Mouse (Mus musculus): ENCODE measurements around the gene Olfml3. TPM values are rescaled to one million over a fixed set of nuclear protein-coding genes. Genes with fewer than 3 reads are reported as not detected.

Olfml3 gene
- polyA plus RNA-seq, 1 experiment from 2014 or later: 66.6 TPM

- Histone ChIP-seq H3K4me1 (replicated peaks; ENCODE audit: control insufficient read depth, insufficient read depth, low read length) (no peaks in the 10 kb centered on the region), H3K36me3 (ENCODE audit: control insufficient read depth, insufficient read depth, low read length) (no peaks in the 10 kb centered on the region), H3K27me3 (replicated peaks; ENCODE audit: control insufficient read depth, insufficient read depth, low read length) (no peaks in the 10 kb centered on the region), H3K27ac (ENCODE audit: low read depth) (no peak overlapping the region), H3K9ac (ENCODE audit: low read length) (no peak overlapping the region), H3K9me3 (ENCODE audit: control insufficient read depth, low read length) (no peaks in the 10 kb centered on the region), H3K4me2 (ENCODE audit: low read length) (no peak overlapping the region), H3K4me3 (ENCODE audit: low read depth, low read length) (no peak overlapping the region)
- 27% methylated on average over 7 of the region's 7 CpGs for WGBS
- DNase-seq (ENCODE audit: low spot score) (no peak), ATAC-seq (replicated peaks; ENCODE audit: low FRiP score, low TSS enrichment, low read depth) (no peak)
Measured at GRCm38 (mm10) chr3:103672716-103673115, 65.1 kb downstream of the Olfml3 start.

Other genes with a start within 250 kb of the Olfml3 start
- gene Syt6, start 162.8 kb downstream of the Olfml3 start, polyA plus RNA-seq (2014; fragmentation: Nextera tagmentation; extraction: Ambion mirVana): 1.7 TPM in 2 replicates
- gene Atg4a-ps, start 91.9 kb downstream of the Olfml3 start, polyA plus RNA-seq (2014; fragmentation: Nextera tagmentation; extraction: Ambion mirVana): 0.15 and 0.20 TPM in 2 replicates
- gene Gm10964, start 1.4 kb upstream of the Olfml3 start, polyA plus RNA-seq (2014; fragmentation: Nextera tagmentation; extraction: Ambion mirVana): not detected in 2 replicates
- 14.4 and 15.8 TPM in 2 replicates for gene Hipk1, start 53.6 kb upstream of the Olfml3 start, polyA plus RNA-seq (2014; fragmentation: Nextera tagmentation; extraction: Ambion mirVana)
- gene Dclre1b, start 71.4 kb upstream of the Olfml3 start, polyA plus RNA-seq (2014; fragmentation: Nextera tagmentation; extraction: Ambion mirVana): 23.9 and 34.2 TPM in 2 replicates
- 19.9 and 21.4 TPM in 2 replicates for gene Ap4b1, start 71.5 kb upstream of the Olfml3 start, polyA plus RNA-seq (2014; fragmentation: Nextera tagmentation; extraction: Ambion mirVana)
- gene Gm43064, start 71.6 kb upstream of the Olfml3 start, polyA plus RNA-seq (2014; fragmentation: Nextera tagmentation; extraction: Ambion mirVana): 0.44 and 0.55 TPM in 2 replicates
- gene Bcl2l15, start 94.6 kb upstream of the Olfml3 start, polyA plus RNA-seq (2014; fragmentation: Nextera tagmentation; extraction: Ambion mirVana): 0.13 and 0.38 TPM in 2 replicates
- gene Ptpn22, start 121.8 kb upstream of the Olfml3 start, polyA plus RNA-seq (2014; fragmentation: Nextera tagmentation; extraction: Ambion mirVana): 0.72 and 0.81 TPM in 2 replicates
- gene Rsbn1, start 176.1 kb upstream of the Olfml3 start, polyA plus RNA-seq (2014; fragmentation: Nextera tagmentation; extraction: Ambion mirVana): 11.9 and 12.4 TPM in 2 replicates
- 27.5 and 30.3 TPM in 2 replicates for gene Phtf1, start 230.1 kb upstream of the Olfml3 start, polyA plus RNA-seq (2014; fragmentation: Nextera tagmentation; extraction: Ambion mirVana)

Measured in intestine, embryonic 14.5 days (tissue).